Mouse (Mus musculus): ENCODE data around the gene 1700001O22Rik. TPM values are rescaled to one million over a fixed set of nuclear protein-coding genes. Genes with fewer than 3 reads are reported as not detected.

Gene 1700001O22Rik
- total RNA-seq (2021), result 1 to 10 TPM in 1 of 2 experiments, under 1 TPM in 1; 0.57 to 1.0 TPM
- long read RNA-seq, experiment 1, partial matches to known transcripts, result 0 of 1 reads
- long read RNA-seq, experiment 1, other reads (novel, unspliced or antisense), result 1 of 1 reads
- long read RNA-seq, experiment 2, partial matches to known transcripts, result 0 of 1 reads
- long read RNA-seq, experiment 2, other reads (novel, unspliced or antisense), result 1 of 1 reads

DNA sequence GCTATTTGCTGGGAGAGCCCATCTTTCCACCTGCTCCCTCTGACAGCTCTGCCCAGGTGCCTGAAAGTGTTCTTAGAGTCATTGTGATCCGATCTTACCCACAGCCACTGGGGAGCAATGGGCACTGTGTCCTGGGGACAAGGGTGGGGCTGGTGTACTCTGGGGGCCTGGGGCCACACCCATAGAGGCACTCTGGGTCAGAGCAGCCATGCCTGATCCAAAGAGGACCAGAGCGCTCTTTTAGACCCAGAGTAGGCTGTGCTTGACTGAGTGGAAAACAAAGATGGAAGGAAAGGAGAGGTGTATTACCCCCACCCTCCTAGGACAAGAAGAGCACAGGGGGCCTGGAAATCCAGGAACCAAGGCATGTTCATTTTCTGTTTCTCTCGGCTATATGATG, at the start of gene 1700001O22Rik:
1700001O22Rik (minus strand) TSS at position 58 of the 400 bp plus-strand sequence.
- DNase-seq, result no peak
- intact Hi-C loops (cut with DNase I), result no loop called here

DNA sequence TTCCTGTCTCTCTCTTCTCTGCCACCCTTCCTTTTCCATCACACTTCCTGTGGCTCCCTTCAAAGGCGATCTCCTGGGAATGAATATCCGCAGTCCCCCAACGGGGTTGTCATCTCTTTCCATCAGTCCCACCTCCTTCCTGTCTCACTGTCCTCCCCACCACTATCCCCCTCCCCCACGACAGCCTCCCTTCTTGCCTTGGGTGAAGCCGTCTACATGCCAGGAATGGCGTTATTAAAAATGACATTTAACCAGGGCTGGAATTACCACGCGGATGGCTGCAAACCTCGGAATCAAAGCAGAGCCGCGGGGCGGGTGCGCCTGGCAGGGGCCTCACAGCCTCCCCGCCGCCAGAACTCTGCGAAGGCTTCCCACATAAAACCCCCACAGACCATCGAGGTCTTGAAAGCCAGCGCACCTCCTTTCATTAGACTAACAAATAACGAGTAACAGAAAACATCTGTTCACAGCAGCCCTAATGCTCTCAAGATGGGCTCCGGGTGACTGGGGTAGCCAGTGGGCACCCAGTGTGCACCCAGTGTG, 49.4 kb upstream of the 1700001O22Rik start:
- peak in 1 of 2 experiments; percentile 13 for DNase-seq
- intact Hi-C loops (cut with DNase I), result no loop called here

DNA sequence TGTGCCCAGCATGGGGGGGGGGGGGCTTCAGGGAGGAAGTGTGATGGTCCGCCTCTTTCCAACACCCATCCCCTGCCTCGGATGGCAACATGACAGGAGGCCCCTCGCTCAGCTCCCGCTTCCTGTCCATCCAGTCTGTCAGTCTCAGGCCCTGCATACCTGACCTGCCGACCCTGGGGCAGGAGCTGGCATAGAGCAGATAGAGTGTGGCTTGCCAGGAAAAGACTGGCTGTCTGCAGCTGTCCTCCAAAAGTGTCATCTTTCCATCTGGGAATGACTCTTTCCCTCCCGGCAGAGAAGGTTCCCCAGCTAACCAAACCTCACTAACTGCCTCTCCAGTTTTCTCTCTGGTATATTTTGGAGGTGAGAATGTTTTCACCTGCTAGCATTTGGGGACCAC, 47.1 kb upstream of the 1700001O22Rik start:
- intact Hi-C loops (cut with DNase I), result no loop called here
- DNase-seq, result no peak

DNA sequence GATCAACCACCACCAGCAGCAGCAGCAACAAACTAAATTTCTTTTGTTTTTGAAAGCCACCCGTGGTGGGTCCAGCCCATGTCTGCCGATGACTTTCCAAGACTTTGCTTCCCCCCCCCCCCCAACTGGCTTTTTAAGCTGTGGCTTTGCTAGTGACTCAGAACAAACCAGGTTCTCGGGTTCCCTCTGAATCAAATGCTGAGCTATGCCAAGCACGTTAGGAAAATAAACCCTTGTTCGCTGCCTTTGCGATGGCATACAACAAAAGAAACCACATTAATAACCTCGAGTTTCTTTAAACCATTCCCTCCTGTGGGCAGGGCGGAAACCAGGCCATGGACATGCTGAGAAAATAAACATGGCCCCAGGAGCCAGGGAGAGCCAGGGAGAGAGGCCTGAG, 44.7 kb upstream of the 1700001O22Rik start:
- no peak for DNase-seq
- intact Hi-C loops (cut with DNase I), result no loop called here

DNA sequence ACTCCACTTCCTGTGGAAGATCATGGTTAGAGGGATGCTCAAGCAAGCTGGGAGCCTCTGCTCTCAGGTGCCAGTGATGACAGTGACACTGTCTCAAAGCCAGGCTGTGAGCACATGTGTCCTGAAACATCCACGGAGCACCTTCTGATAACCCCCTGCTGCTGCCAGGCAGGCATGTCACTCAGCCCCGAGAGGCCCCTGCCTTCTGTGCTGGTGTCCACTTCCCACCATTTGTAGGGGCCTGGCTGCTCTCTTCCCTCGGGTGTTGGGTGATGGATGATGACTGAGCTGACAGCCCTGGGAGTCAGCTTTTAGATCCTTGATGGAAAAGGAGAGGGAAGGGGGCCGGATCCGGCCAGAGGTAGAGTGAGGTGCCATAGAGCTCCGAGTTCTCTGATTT, 43.3 kb upstream of the 1700001O22Rik start:
- intact Hi-C loops (cut with DNase I), result no loop called here
- no peak for DNase-seq

DNA sequence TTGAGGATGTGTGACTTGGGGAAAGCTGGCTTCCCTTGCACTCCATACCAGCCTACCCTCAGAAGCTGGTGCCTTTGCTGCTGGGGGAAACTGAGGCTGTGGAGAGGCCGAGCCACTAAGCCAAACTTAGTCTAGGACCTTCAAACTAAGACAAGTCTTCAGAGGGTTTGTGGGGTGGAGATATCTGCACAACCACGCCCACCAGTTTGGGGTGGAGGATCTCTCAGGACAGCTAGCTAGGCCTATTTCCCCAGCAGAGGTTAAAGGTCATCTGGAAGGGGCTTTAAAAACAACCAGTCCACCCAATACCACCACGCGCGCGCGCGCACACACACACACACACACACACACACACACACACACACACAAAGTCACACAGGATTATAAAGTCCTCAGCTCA, 42.8 kb upstream of the 1700001O22Rik start:
- DNase-seq, result no peak
- intact Hi-C loops (cut with DNase I), result no loop called here

DNA sequence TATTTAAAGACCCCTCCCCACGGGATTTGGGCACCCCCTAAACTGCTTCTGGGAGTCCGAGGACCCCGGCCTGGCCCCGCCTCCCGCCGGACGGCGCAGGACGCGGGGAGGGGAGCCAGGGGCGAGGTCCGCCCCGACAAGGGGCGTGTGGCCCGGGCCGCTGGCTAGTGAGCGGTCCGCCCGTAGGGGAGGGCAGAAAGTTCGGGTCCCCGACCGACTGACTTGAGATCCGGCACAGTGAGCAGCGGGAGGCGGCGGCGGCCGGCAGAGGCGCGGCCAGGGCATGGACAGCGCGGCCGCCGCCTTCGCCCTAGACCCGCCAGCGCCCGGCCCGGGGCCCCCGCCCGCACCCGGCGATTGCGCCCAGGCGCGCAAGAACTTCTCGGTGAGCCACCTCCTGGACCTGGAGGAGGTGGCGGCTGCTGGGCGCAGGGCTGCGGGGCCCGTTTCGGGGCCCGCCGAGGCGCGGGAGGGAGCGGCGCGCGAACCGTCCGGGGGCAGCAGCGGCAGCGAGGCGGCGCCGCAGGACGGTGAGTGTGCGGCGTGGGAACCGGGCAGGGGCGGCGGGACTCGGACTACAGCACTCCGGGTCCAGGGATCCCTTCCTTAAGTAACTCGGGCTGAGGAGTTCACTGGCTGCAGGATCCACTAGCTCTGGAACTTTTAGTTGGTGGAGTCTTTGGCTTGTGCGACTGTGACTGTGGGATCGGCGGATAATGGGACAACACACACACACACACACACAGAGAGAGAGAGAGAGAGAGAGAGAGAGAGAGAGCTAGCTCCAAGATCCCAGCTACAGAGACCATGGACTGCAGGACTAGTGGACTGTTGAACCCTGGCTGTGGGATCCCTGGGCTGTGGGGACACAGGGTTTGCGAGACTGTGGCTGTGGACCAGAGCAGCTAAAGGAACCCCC, 42.0 kb upstream of the 1700001O22Rik start:
- DNase-seq, result peak; percentile 47 to 52
- intact Hi-C loops (cut with DNase I), result no loop called here

DNA sequence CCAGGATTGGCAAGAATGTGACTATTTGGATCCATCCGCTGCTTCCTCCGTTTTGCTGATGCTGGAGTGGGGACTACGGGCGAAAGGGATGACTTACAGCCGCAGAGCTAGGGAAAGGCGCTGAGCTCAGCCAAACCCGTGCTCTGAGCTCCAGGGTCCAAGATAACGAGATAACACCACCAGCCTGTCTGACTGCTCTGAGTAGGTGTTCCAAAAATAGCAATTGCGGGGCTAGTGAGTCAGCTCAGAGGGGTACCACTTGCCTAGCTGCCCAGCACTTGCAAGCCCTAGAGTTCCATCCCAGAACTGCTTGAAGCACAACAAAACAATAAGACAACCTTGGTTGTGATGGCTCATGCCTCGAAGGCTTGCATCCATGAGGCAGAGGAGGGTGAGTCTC, 39.2 kb upstream of the 1700001O22Rik start:
- no peak for DNase-seq
- intact Hi-C loops (cut with DNase I), result no loop called here

DNA sequence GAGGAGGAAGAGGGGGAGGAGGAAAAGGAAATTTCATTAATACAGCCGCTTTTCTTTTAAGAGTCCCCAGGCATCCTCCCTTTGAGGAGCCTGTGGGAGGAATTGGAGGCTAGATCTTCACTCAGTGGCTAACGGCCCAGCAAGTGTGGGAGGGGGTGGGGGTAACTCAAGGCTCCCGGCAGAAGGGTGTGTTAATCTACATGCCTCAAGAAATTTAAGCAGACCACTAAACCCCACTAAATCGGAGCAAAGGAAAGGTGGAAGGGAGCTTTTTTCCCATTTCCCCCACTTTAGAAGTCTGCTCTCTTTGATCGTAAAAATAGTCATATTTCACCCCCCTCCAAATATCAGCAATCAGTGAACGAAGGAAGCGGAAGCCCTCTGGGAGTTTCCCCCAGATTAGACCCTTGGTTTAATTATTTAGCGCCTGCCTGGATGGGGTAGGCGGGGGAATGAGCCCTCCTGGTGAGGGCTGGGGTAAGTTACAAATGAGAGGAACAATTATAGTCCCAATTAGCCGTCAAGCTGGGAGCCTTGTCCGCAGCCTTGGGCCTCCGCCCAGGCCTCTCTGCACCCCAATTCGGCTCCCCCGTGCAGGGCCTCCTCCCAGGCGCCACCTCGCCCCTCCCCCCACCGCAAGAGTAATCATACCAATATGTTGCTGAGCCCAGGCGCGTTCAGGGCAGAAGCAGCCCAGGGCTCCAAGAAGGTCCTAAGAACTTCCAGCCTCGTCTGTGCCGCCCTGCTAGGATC, 33.0 kb upstream of the 1700001O22Rik start:
- intact Hi-C loops (cut with DNase I), result no loop called here
- no peak for DNase-seq

DNA sequence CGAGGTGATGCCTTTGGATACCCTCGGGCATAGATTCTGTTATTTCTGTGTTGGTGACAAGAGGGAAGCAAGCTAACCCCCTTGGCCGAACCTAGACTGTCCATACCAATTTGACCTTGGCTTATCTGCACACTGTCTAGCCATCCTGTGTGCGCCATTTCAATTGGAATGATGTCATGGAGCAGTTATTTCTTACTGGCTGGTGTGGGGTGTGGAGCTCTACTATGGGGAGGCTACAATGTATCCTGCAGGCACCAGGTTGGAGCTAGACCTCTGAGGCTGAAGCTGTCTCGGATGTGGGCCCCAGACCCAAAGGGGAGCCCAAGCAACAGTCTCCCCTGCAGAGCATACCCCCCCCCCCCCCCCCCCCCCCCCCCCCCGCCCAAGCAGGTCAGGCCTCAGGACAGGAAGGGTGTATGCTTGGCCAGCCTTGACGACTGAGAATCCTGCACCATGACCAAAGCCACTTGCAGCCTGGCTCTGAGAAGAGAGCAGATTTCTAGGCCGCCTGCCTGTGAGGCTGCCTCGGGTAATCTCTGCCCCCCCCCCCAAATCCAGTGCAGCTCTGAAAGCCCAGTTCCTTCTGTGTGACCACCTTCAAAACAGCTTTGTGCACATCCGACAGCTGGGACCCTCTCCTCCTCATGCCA, 31.0 kb upstream of the 1700001O22Rik start, which contains the start of gene Prrx2:
Prrx2 (plus strand) TSS at position 600 of the 650 bp plus-strand sequence.
- no peak for DNase-seq
- intact Hi-C loops (cut with DNase I), result loop anchor here (5.0 kb wide), 1 partner anchor 98 kb away; no protein-coding TSS in a partner anchor

DNA sequence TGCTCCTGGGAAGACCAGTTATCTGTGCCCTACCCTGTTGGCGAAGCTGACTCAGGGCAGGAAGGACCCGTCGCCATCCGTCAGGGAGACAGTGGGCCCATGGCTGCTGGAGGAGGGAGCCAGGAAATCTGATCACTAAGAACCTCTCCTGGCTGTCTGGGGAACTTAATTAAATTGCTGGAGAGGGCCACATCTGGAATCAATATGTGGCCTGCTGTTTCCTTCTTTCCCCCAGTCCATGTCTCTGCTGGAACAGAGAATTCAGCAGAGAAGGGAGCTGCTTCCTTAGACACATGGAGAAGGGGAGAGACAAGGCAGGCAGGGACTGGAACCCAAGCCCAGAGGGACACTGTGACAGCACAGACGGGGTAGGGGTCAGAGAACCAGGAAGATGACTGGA, 30.2 kb upstream of the 1700001O22Rik start:
- intact Hi-C loops (cut with DNase I), result loop anchor here (5.0 kb wide), 1 partner anchor 99 kb away; no protein-coding TSS in a partner anchor
- no peak for DNase-seq

DNA sequence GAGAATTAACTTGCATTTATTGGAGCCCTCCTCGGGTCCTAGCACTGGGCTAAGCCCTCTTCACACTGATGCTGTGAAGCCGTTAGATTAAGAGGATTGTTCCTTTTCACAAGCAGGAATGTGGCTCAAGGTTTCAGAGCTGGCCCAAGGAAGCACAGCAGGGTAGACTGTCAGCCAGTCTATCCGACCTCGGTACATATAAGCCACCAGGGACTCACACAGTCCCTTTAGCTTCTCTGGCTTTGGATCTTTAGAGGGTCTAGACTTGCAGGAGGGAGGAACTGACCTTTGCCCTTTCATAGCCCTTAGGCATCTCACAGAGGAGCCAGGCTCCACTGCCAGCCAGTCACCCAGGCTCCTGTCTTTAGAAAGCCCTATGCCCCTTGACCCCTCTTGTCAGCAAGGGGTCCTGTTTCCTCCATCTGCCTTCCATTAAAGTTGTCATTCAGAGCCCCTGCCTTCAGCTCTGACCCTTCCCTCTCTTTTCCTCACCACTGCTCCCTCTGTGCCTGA, 26.9 kb upstream of the 1700001O22Rik start, which contains the start of gene Asb6:
Asb6 (minus strand) TSS at position 51 of the 513 bp plus-strand sequence.
- DNase-seq, result no peak
- intact Hi-C loops (cut with DNase I), result loop anchor here (5.0 kb wide), 1 partner anchor 102 kb away; no protein-coding TSS in a partner anchor

DNA sequence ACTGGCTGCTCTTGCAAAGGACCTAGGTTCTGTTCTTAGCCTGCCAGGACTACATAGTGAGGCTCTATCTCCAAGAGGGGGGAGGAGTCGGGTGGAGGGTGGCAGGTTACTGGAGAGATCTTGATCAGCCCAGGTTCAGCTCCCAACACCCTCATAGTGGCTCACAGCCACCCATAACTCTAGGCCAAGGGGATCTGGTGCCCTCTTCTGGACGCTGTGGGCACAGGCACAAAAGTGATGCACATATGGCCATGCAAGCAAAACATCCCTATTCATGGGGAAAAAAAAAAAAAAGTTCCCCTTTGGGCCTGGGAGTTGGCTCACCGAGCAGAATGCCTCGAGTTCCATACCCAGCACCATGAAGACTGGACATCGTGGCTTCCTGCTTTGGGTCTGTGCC, 25.9 kb upstream of the 1700001O22Rik start:
- intact Hi-C loops (cut with DNase I), result no loop called here
- DNase-seq, result peak; percentile 26 to 44

DNA sequence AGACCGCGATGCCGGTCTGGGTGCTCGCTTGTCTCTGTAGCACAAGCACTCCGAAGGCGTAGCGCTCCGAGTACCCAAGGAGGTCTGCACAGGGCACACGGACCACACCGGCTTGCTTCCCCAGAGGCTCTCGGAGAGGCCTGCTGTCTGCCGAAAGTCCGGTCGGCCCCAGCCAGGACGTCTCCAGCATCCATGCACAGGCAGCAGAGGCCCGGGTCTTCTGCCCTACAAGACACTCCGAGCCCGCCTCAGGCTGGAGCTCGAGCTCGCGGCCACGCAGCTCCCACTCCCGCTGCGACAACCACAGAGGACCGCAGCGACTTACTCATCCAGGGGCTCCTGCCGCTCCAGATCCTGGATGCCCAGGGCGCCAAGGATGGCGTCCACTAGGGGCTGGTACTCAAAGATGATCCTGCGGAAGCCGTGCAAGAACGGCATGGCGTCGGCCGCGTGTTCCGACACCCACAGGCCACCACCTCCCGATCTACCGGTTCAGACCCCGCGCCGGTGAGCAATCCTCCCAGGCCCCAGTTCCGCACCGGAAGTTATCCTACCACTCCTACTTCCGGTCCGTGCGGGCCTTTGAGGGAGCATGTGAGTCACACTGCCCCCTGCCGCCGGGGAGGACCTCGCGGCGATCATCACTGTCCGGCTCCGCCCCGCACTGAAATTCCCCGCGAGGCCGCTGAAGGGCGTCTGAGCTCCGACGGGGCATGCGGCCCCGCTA, 24.5 kb upstream of the 1700001O22Rik start:
- intact Hi-C loops (cut with DNase I), result loop anchor here (2.0 kb wide), 1 partner anchor 19 kb away; no protein-coding TSS in a partner anchor
- peak; percentile 96 to 99 for DNase-seq

DNA sequence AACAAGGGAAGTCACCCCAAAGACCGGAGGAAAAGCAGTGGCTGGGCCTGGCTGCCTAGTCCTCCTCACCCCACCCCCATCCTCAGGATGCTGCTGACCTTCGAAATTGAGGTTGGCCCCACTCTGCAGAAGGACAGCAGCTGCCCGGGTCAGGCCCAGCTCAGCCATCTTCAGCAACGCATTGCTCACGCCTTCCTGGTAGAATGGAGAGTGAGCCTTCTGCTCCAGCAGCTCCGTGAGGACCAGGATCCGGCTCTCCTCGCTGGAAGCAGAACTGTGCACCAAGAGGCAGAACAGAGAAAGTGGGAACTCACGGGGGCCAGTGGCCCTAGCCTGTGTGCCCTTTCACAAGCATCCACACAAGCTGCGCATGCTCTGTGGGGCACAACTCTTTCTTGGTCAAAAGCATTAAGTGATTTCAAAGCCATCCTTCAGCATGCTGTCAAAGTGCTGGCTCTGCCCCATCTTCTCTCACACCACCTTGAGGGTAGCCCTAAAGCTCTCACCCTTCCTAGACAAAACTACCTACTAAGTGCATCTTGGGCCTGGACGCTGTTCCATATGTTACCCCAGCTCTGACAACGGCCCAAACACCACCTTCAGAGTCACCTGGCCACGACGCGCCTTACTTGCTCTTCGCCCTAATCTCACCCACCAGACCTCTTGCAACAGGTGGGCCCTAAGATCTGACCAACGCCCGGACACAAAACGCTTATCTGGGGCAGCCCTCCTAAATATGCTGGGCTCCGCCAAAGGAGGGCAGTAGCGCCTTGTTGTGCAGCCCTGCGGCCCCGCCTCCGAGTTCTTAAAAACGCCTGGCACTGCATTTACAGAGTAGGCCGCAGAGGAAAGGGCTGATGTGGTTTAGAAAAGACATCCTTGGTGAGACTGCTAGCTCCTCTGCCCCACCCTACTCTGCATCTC, 23.6 kb upstream of the 1700001O22Rik start:
- intact Hi-C loops (cut with DNase I), result loop anchor here (2.0 kb wide), 1 partner anchor 18 kb away; no protein-coding TSS in a partner anchor

DNA sequence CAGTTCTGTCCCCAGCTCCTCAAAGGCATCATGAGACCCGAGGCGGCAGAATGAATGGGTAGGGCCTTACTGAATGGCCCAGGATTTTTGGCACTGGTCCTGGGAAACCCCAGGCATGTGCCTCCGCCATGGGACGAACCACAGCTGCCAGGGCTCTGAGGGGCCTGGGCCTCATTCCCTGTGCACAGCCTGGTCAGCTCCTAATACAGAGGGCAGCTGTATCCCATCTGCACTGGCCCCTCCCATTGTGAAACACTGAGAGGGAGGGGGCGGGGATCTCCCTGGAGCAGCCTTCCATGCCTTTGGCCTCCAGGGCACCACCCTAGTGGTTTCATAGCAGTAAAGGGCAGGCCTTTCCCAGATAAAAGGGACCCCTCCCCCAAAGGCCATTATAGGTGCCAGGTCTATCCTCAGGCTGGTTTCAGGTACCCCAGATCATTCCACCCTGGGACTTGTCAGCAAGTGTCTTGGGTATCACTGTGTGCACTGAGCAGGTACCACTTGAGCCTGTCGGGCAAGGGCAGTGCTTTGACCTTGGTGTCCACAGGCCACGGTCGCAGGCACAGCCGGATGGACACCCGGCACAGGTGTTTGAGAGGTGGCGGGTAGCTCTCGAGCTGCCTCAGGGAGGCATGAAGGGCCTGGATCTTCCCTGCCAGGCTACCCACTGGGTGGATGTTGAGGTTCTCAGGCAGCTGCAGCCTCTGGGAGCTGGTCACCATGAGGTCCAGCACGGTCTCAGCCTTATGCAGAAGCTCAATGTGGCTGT, 20.1 kb upstream of the 1700001O22Rik start:
- intact Hi-C loops (cut with DNase I), result no loop called here

More for the DNA sequence above, 23.6 kb upstream of the 1700001O22Rik start:
- DNase-seq, result peak; percentile 29 to 42

DNA sequence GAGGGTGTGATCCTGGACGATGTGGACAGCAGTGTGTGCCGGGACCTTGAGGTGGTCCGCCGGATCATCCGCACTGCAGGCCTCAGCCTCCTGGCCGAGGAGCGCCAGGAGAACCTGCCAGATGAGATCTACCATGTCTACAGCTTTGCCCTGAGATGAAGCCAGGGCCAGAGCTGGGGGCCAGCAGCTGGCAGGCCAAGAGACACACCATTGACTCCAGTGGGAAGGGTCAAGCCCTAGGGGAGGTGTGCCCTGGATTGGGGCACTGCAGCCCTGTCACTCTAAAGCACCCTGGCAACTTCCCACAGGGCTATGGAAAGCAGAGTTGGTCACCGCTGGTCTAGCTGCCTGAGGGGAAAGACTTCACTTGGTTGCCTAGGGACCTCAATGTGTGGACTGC, 19.0 kb upstream of the 1700001O22Rik start:
- no peak for DNase-seq
- intact Hi-C loops (cut with DNase I), result no loop called here

More for the DNA sequence above, 20.1 kb upstream of the 1700001O22Rik start:
- DNase-seq, result peak; percentile 47 to 72
